Mouse (Mus musculus): Measurements from ENCODE around the gene Col4a2. TPM values are rescaled to one million over a fixed set of nuclear protein-coding genes. Genes with fewer than 3 reads are reported as not detected.

Gene Col4a2
- polyA plus RNA-seq, 1 experiment from 2014 or later: 56.3 TPM

DNA sequence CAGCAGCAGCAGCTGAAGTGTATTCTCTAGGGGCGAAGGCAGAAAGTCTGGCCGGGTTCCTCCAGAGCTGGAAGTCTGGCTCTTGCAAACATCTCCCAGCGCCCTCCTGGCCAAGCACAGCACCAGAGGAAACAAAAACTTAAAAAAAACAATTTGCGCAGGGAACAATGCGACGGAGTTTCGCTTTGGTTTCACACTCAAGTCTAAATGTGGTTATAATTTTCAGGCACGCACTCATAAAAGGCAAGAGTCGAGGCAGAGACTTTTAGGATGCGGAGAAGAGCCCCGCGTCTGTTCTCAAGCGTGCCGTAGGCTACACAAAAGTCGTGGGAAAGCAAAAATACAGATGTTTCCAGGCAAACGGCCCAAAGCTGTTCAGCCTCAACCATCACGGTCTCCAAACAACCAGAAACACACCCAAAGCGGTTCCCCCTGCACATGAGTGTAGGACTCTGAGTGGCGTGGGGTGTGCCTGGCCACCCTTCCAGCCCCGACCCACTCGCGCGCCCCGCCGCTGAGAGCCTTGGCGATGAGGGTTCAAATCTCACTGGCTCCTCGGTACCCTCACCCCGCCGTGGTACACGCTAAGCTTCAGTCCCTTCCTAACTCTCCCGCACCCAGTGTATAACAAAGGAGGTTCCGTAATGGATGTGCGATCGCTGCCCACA, 790 bp upstream of the Col4a2 start:
- H3K9me3 ChIP-seq: no peaks in the 10 kb centered on the region
- peak; percentile 8; the same call in 1 of the 2 replicates for ATAC-seq (ENCODE audit: insufficient number of reproducible peaks, insufficient read depth, low FRiP score, low TSS enrichment, low read depth)
- under 1% methylated on average over 34 of the region's 34 CpGs for WGBS
- H3K4me1 ChIP-seq (replicated peaks): peaks cover 58% of the 10 kb centered on the region
- H3K4me3 ChIP-seq (replicated peaks): peak overlapping the region; percentile 76
- peaks cover 9% of the 10 kb centered on the region for H3K27me3 ChIP-seq
- peak overlapping the region; percentile 88 for H3K9ac ChIP-seq (replicated peaks)
- H3K27ac ChIP-seq: peak overlapping the region; percentile 91
- peaks cover 12% of the 10 kb centered on the region; the same call in 1 of the 2 replicates for H3K36me3 ChIP-seq
- H3K4me2 ChIP-seq: peak overlapping the region; percentile 91

DNA sequence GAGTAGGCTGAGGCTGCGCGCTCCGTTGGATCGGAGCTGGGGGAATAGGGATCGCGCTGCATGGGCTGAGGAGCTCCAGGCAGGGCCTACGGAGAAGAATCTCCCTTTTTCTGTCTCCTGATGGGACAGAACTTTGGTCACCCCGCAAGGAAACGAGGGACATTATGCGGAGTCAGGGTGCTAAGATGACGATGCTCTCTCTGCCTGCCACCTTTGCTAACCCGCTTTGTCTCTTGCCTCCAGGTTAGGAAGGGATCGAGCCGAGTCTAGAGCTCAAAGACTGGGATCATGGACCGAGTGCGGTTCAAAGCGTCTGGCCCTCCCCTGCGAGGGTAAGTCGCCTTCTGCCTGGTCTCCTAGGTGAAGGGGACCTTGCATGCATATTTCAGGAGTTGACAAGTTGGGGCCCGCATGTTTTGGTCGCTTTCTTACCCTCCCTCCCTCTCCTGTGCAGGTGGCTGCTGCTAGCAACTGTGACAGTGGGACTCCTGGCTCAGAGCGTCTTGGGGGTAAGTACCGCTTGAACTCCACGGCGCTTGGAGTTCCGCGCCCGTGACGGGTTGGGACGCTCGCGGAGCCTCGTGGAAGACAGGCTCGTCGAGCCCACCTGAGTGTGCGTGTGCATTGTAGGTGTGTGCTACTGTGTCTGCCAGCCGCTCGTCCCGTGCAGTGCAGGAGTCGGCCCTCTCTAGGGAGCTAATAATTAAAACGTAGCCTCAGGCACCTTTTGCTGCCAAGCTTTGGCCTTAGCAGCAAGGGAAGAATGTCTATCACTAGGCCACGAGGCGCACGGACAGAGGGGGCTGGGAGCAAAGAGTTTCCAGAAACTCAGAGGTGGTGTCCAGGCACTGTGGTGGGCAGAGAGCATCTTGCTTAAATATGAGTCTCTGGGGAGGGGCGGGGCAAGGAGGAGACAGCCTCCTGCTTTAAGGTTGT, 839 bp downstream of the Col4a2 start:
- H3K4me1 ChIP-seq (replicated peaks): peaks cover 52% of the 10 kb centered on the region
- H3K4me3 ChIP-seq (replicated peaks): peak overlapping the region; percentile 76
- H3K9me3 ChIP-seq: no peaks in the 10 kb centered on the region
- peaks cover 9% of the 10 kb centered on the region for H3K27me3 ChIP-seq
- WGBS: under 1% methylated on average over 45 of the region's 45 CpGs
- peak overlapping the region; percentile 91 for H3K4me2 ChIP-seq
- H3K36me3 ChIP-seq: no peaks in the 10 kb centered on the region
- peak overlapping the region; percentile 88 for H3K9ac ChIP-seq (replicated peaks)
- ATAC-seq (ENCODE audit: insufficient number of reproducible peaks, insufficient read depth, low FRiP score, low TSS enrichment, low read depth): no peak
- peak overlapping the region; percentile 91 for H3K27ac ChIP-seq

DNA sequence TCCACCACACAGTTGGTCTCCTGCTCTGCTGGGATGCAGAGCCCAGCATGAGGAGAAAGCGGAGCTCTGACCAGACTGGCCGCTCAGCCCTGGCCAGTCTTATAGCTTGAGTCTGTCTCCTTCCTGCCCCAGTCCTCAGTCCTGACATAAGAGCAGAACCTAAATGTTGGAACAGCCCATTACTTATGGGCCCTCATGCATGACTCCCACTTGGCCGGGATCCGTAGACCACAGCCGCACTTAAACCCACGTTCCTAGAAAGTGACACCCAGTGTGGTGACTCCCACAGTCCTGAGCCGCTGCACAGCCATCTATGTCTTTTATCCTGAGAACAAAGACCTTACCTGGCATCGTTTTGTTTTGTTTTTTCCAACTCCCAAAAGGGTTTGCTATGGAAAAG, 2.0 kb downstream of the Col4a2 start:
- peak overlapping the region; percentile 91 for H3K4me2 ChIP-seq
- peak overlapping the region; percentile 76; the same call in 1 of the 2 replicates for H3K4me3 ChIP-seq (replicated peaks)
- peaks cover 6% of the 10 kb centered on the region for H3K27me3 ChIP-seq
- no peaks in the 10 kb centered on the region for H3K9me3 ChIP-seq
- H3K9ac ChIP-seq (replicated peaks): no peak overlapping the region
- WGBS: 89% methylated on average over 8 of the region's 8 CpGs
- ATAC-seq (ENCODE audit: insufficient number of reproducible peaks, insufficient read depth, low FRiP score, low TSS enrichment, low read depth): no peak
- H3K36me3 ChIP-seq: peaks cover 9% of the 10 kb centered on the region; the same call in 1 of the 2 replicates
- peaks cover 49% of the 10 kb centered on the region for H3K4me1 ChIP-seq (replicated peaks)
- no peak overlapping the region for H3K27ac ChIP-seq

GRCm38 (mm10) chr8:11315179-11315943, 2.8 kb downstream of the Col4a2 start:
- ATAC-seq (ENCODE audit: insufficient number of reproducible peaks, insufficient read depth, low FRiP score, low TSS enrichment, low read depth): no peak
- H3K36me3 ChIP-seq: peaks cover 9% of the 10 kb centered on the region; the same call in 1 of the 2 replicates
- H3K4me1 ChIP-seq (replicated peaks): peaks cover 42% of the 10 kb centered on the region
- no peaks in the 10 kb centered on the region for H3K9me3 ChIP-seq
- H3K4me2 ChIP-seq: peak overlapping the region; percentile 91
- H3K4me3 ChIP-seq (replicated peaks): no peak overlapping the region
- 86% methylated on average over 16 of the region's 16 CpGs for WGBS
- peaks cover 6% of the 10 kb centered on the region for H3K27me3 ChIP-seq
- no peak overlapping the region for H3K27ac ChIP-seq
- H3K9ac ChIP-seq (replicated peaks): no peak overlapping the region

DNA sequence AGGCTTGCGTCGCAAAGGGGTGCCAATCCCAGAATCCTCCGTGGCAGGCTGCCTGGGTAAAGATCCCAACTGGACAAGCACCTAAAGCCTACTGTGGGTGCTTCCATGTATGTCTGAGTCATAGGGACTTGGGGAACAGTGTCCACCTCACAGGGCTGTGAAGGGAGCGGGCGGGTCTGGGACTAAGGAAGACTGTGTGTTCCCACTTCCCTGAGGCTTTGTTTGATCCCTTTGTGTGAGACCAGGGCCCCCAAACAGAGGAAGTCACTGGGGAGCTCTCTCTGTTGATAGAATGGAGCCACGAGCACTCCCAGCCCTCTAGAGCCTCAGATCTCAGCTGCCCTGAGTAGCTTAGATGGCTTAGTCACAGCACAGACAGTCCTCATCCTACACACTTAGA, 3.5 kb downstream of the Col4a2 start:
- peaks cover 9% of the 10 kb centered on the region; the same call in 1 of the 2 replicates for H3K36me3 ChIP-seq
- no peak overlapping the region for H3K27ac ChIP-seq
- peaks cover 6% of the 10 kb centered on the region for H3K27me3 ChIP-seq
- no peak overlapping the region for H3K4me3 ChIP-seq (replicated peaks)
- no peaks in the 10 kb centered on the region for H3K9me3 ChIP-seq
- peaks cover 34% of the 10 kb centered on the region for H3K4me1 ChIP-seq (replicated peaks)
- no peak for ATAC-seq (ENCODE audit: insufficient number of reproducible peaks, insufficient read depth, low FRiP score, low TSS enrichment, low read depth)
- whole genome bisulfite sequencing: 77% methylated on average over 6 of the region's 6 CpGs
- no peak overlapping the region for H3K4me2 ChIP-seq
- no peak overlapping the region for H3K9ac ChIP-seq (replicated peaks)

DNA sequence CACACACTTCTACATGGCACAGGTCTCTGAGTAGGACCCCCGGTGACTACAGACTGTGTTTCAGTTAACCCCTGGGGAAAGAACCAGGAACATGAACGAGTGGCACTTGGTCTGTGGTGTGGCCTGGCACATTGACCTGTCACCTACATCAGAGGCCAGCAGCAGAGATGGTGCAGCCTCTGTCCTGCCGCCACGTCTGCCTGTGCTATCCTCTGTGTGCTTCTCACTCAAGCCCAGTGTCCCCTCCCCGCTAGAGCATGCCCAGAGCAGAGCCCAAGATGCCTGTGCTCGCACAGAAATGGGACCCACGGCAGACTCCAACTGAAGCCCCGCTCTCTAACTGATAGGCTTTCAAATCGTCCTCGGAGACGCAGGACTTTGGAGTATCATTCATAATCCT, 6.8 kb downstream of the Col4a2 start:
- Histone ChIP-seq H3K9me3 (no peaks in the 10 kb centered on the region), H3K4me3 (replicated peaks) (no peak overlapping the region), H3K36me3 (peaks cover 9% of the 10 kb centered on the region; the same call in 1 of the 2 replicates), H3K9ac (replicated peaks) (no peak overlapping the region), H3K27ac (no peak overlapping the region), H3K4me1 (replicated peaks) (peaks cover 8% of the 10 kb centered on the region), H3K27me3 (peaks cover 5% of the 10 kb centered on the region), H3K4me2 (no peak overlapping the region)
- 88% methylated on average over 11 of the region's 11 CpGs for WGBS
- no peak for ATAC-seq (ENCODE audit: insufficient number of reproducible peaks, insufficient read depth, low FRiP score, low TSS enrichment, low read depth)

GRCm38 (mm10) chr8:11321841-11322240, 9.2 kb downstream of the Col4a2 start:
- no peak overlapping the region for H3K4me3 ChIP-seq (replicated peaks)
- H3K9me3 ChIP-seq: no peaks in the 10 kb centered on the region
- H3K27me3 ChIP-seq: no peaks in the 10 kb centered on the region
- H3K36me3 ChIP-seq: peaks cover 9% of the 10 kb centered on the region; the same call in 1 of the 2 replicates
- no peak overlapping the region for H3K4me2 ChIP-seq
- ATAC-seq (ENCODE audit: insufficient number of reproducible peaks, insufficient read depth, low FRiP score, low TSS enrichment, low read depth): no peak
- peaks cover 11% of the 10 kb centered on the region for H3K4me1 ChIP-seq (replicated peaks)
- no peak overlapping the region for H3K27ac ChIP-seq
- whole genome bisulfite sequencing: 79% methylated on average over 7 of the region's 7 CpGs
- H3K9ac ChIP-seq (replicated peaks): no peak overlapping the region

- WGBS: 89% methylated on average over 5 of the region's 5 CpGs
- no peak overlapping the region for H3K9ac ChIP-seq (replicated peaks)
- no peaks in the 10 kb centered on the region for H3K27me3 ChIP-seq
- H3K36me3 ChIP-seq: peaks cover 9% of the 10 kb centered on the region; the same call in 1 of the 2 replicates
- no peaks in the 10 kb centered on the region for H3K9me3 ChIP-seq
- H3K4me3 ChIP-seq (replicated peaks): no peak overlapping the region
- H3K4me2 ChIP-seq: no peak overlapping the region
- ATAC-seq (ENCODE audit: insufficient number of reproducible peaks, insufficient read depth, low FRiP score, low TSS enrichment, low read depth): no peak
- peaks cover 22% of the 10 kb centered on the region for H3K4me1 ChIP-seq (replicated peaks)
- no peak overlapping the region for H3K27ac ChIP-seq
Measured at GRCm38 (mm10) chr8:11322724-11323585, 10.3 kb downstream of the Col4a2 start.

DNA sequence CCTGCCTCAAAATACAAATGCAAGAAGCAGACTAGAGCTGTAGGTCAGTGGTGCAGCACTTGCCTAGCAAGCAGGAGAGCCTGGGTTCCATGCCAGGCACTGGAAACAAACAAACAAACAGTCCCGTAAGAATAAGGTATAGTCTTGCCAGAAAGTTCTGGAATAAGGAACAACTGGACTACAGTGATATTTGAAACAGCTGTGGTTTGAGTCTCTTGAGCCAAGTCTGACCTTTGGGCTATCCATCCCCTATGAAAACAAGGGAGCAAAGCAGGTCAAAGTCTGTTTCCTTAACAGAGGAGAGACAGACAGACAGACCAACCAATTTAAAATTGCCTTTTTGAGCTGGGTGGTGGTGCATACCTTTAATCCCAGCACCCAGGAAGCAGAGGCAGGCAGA, 11.1 kb downstream of the Col4a2 start:
- WGBS: 77% methylated on average over 1 of the region's 1 CpGs

GRCm38 (mm10) chr8:11324801-11325395, 12.3 kb downstream of the Col4a2 start:
- no peaks in the 10 kb centered on the region for H3K36me3 ChIP-seq
- H3K9me3 ChIP-seq: no peaks in the 10 kb centered on the region
- H3K4me3 ChIP-seq (replicated peaks): no peak overlapping the region
- no peak overlapping the region for H3K9ac ChIP-seq (replicated peaks)
- H3K4me1 ChIP-seq (replicated peaks): peaks cover 24% of the 10 kb centered on the region
- no peak overlapping the region for H3K4me2 ChIP-seq
- ATAC-seq (ENCODE audit: insufficient number of reproducible peaks, insufficient read depth, low FRiP score, low TSS enrichment, low read depth): no peak
- H3K27me3 ChIP-seq: no peaks in the 10 kb centered on the region
- 82% methylated on average over 6 of the region's 6 CpGs for WGBS
- no peak overlapping the region for H3K27ac ChIP-seq

More for the DNA sequence above, 11.1 kb downstream of the Col4a2 start:
- H3K4me3 ChIP-seq (replicated peaks): no peak overlapping the region
- H3K27ac ChIP-seq: no peak overlapping the region
- no peak for ATAC-seq (ENCODE audit: insufficient number of reproducible peaks, insufficient read depth, low FRiP score, low TSS enrichment, low read depth)
- H3K27me3 ChIP-seq: no peaks in the 10 kb centered on the region
- H3K4me2 ChIP-seq: no peak overlapping the region
- peaks cover 24% of the 10 kb centered on the region for H3K4me1 ChIP-seq (replicated peaks)
- H3K9ac ChIP-seq (replicated peaks): no peak overlapping the region
- no peaks in the 10 kb centered on the region for H3K9me3 ChIP-seq
- peaks cover 9% of the 10 kb centered on the region; the same call in 1 of the 2 replicates for H3K36me3 ChIP-seq

All from limb, embryonic 12.5 days (tissue).